Mouse (Mus musculus): ENCODE measurements around the gene Ly6g5c.
A peak's percentile ranks its signal among the peaks of the same experiment; 100 is the strongest.

Gene Ly6g5c

DNA sequence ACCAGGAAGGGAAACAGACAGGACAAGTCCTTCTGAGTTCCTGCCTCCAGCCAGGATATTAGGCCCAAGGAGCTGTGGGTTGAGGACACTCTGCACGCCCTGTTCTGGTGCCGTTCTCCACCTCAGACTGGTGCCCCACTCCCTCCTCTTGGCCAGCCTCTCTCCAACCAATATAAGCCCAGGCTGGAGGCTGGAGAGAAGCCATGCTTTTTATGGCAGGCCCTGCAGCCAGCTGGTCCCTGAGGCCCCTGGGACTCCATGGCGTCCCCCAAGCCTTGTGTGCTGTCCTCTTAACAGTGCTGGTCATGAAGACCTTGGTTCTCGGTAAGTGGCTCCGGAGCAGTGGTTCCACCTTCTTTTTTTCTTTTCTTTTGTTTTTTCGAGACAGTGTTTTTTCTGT lies at the start of gene Ly6g5c:
Gene Ly6g5c (plus strand): TSS at position 183 of the 400 bp plus-strand sequence.
- DNase-seq (ENCODE audit: low spot score): no peak

DNA sequence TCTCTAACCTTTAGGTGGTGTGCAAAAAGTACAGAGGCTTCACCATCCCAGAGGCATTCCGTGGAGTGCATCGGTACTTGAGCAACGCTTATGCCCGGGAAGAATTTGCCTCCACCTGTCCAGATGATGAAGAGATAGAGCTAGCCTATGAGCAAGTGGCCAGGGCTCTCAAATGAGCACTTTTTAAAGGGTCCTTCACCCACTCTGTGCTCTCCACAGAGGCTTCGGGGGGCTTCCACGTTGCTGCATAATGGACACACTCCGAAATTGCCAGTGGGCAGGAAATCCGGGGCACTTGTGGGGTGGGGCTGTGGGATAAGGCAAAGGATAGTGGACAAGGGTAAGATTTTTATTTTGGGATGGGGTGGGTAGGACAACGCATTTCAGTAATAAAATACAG lies 49.8 kb upstream of the Ly6g5c start:
- no peak for DNase-seq (ENCODE audit: low spot score)

DNA sequence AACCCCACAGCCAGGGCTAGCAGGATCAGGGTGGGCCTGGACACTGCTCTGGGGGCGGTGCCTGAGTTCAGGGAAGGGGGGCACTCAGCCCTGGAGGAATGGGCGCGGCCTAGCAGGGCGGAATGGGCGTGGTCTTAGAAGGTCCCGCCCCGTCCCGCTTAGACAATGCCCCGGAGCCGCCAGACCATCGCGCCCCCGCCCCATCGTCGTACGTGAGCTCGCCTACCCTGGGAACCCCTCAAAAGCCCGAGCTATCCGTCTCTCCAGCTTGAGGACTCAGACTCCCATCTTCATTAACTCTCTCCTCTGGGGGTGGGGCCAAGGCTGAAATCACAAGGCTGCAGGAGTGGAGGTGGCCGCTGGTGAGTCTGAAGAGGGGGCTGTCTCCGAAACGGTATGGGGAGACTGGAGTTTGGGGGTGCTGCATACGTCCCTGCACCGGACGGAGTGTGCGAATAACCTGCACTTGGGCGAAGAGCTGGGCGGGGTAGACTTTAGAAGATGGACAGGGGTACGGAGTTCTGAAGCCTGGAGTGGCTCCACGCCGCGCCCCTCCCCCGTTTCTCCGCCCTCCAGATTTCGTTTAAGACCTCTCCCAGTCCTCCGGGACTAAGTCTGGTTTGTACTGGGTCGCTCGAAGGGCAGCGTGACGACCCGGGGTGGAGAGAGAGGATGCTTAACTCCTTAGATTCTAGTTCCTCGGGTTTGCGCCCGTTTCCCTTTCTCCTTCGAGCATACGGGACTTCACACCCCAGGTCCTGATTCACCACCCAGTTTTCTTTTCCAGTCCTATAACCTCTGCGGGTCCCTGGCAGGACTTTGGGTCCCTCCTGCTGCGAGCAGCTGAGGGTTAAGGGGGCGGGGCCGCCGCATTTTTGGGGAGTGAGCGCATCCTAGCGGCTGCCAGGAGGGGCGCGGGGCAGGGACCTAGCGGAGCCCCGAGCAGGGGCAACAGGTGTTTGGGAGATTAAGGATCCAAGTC lies 48.9 kb upstream of the Ly6g5c start, which contains the start of gene Ddah2:
Gene Ddah2 (plus strand): TSS at position 125 of the 982 bp plus-strand sequence.
- peak; percentile 71 for DNase-seq (ENCODE audit: low spot score)

DNA sequence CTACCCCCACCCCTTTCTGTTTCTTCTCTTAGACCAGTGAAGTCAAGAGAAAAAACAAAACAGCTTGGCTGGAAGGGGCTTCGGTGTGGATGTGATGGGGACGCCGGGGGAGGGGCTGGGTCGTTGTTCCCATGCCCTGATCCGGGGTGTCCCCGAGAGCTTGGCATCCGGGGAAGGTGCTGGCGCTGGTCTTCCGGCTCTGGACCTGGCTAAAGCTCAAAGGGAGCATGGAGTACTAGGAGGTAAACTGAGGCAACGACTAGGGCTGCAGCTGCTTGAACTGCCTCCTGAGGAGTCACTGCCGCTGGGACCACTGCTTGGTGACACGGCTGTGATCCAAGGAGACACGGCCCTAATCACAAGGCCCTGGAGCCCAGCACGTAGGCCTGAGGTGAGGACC lies 48.0 kb upstream of the Ly6g5c start:
- no peak for DNase-seq (ENCODE audit: low spot score)

DNA sequence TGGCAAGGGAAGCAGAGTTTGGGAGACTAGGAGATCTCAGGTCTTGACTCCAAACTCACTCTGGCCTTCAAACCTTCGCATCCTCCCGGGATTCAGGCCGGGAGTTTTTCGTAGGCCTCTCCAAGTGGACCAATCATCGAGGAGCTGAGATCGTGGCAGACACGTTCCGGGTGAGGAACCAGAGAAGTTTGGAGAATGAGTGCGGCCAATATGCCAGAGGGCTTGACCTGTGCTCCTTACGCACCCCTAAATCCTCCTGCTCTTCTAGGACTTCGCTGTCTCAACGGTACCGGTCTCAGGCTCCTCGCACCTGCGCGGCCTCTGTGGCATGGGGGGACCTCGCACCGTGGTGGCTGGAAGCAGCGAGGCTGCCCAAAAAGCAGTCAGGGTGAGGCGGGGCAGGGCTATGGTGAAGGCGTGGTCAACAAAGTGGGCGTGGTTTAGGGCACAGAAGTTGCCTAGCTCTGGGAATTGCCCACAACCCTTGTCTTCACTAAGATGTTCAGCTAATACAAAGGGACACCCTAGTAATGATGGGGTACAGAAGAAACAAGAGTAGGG lies 47.3 kb upstream of the Ly6g5c start:
- DNase-seq (ENCODE audit: low spot score): peak; percentile 49

DNA sequence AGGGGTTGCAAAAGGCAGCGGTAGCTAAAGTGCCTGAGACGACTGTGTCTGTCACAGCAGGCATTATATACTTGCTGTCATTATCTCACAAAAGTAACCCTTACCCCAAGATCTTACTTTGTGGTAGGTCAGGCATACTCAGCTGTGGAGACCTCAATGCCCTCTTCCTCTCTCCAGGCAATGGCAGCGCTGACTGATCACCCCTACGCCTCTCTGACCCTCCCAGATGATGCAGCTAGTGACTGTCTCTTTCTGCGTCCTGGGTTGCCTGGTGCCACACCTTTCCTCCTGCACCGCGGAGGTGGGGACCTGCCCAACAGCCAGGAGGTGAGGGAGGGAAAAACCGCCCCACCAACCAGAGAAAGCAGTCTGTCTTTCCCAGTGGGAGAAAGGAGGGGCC lies 46.8 kb upstream of the Ly6g5c start:
- DNase-seq (ENCODE audit: low spot score): no peak

DNA sequence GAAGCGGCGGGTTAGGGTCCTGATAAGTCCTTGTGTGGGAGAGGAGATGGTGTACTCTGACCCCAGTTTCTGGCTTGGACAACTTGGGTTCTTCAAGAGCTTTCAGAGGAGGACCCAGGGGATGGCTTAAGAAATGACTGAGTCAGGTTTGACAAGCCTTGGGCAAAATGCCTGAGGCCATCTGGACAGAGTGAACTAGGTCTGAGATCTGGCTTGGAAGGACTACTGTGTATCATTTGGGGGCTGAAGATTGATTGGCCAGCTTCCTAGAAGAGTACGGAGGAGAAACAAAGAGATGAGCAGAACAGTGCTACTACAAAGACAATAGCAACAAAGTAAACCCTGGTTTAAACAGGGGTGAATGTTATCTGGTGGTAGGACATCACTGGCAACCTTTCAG lies 44.6 kb upstream of the Ly6g5c start:
- DNase-seq (ENCODE audit: low spot score): no peak

DNA sequence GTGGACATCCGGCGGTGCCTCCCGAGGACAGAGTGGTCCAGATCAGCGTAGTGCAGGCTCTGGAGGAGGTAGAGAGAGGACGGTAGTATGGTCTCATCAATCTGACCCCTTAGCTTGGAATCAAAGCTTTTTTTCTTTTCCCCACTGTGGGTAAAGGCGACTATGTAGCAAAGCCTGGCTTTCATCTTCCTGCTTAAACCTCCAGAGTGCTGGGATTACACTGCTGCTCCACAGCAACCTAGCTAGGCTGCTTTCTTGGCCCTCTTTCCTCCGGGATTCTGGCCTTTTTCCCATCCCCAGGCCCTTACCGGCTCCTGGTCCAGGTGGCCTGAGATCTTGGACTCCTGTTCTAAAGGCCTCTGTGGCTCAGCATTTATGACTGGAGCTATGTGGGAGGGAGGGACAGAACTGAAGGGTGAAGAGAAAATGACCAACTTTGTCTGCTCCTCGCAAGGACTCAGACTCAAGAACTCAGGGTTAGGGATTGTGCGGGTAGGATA lies 43.7 kb upstream of the Ly6g5c start:
- no peak for DNase-seq (ENCODE audit: low spot score)

DNA sequence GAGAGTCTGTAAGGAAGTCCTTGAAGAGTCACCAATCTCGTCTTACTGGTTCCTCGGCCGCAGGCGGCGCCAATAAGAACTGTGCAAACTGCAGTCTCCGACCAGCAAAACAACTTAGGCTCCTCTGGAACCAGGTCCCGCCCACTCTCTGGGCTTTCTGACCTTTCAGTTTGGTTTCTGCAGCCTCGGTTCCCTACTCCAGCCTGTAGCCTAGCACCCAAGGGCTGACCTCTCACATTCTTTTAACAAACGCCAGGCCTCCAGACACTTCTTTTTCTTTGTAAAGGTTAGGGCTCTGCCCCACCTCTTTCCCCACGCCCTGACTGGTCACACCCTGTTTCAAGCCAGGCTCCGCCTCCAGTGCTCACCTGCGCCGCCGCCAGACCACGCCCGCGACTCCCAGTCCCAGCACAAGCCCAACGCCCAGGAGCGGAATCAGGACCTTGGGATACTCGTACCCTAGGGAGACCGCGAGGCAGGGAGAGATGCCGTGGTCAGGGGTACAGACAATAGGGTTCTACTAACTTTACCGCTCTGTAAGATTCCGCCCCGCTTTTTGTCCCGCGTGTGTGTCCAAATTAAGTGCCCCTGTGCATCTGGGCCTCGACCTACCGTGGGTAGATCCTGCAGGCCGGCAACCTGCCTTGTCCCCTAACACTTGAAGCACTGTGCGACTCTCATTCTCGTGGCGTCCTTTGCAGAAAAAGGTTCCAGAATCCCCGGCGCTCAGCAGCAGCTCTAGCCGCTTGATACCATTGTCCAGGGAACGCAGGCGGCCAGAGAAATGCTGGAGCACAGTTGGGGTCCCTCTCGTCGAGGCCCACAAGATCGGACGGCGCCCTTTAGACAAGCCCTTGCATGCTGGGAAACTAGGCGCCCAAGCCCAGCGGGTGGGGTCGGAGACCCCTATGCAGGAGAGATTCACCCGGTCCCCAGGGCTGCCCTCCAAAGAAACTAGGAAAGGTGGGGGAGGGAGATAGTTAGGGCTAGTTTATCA lies 42.8 kb upstream of the Ly6g5c start, which contains the start of gene Ly6g6c:
Gene Ly6g6c (plus strand): TSS at position 438 of the 997 bp plus-strand sequence.
- no peak for DNase-seq (ENCODE audit: low spot score)

DNA sequence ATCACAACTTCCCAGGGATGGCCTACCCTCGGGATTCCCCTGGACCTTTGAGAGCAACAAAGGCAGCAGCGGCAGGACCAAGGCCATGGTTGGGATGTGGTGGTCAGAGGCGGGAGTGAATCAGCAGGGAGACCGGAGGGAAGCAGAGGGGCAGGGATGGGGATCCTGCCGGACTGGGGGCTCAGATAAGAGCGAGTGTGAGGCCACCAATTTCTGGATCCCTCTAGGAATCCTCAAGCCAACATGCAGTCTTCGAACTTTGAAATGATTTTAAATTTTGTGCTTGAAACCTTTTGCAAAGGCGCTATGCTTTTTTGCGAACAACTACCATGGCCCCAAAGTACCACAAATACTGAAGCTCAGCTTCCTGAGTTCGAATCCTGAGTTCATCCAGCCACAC lies 42.0 kb upstream of the Ly6g5c start, which contains the start of gene Mpig6b:
Gene Mpig6b (minus strand): TSS at position 101 of the 400 bp plus-strand sequence.
- no peak for DNase-seq (ENCODE audit: low spot score)

DNA sequence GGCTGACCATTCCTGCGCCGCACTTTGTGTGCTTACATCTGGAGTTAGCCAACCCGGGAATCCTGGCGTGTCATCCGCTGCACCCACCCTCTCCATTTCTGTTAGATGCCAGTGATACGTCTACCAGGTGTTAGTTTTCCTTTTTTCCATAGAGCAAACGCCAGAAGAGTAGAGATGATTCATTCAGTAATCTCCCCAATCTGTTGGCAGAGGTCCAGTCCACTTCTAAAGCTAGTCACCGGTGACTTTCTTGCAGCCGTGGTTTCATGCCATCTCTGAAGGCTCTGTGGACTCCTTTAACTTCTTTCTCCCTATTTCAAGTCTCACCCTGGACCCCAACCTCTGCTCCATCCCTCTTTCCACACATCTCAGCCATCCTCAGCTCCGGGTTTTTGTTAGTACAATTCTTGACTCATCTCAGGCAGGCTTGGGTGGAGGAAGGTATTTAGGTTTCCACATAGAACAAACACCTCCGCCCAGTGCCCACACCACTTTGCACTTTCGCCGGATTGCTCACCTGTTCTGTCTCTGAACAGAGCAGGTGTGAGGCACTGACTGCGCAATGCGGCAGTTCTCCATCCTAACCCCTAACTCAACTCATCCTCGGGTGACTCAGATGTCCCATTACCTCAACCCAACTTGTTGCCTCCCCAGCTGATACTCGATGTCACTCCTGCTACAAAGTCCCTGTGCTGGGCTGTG lies 39.7 kb upstream of the Ly6g5c start:
- no peak for DNase-seq (ENCODE audit: low spot score)

DNA sequence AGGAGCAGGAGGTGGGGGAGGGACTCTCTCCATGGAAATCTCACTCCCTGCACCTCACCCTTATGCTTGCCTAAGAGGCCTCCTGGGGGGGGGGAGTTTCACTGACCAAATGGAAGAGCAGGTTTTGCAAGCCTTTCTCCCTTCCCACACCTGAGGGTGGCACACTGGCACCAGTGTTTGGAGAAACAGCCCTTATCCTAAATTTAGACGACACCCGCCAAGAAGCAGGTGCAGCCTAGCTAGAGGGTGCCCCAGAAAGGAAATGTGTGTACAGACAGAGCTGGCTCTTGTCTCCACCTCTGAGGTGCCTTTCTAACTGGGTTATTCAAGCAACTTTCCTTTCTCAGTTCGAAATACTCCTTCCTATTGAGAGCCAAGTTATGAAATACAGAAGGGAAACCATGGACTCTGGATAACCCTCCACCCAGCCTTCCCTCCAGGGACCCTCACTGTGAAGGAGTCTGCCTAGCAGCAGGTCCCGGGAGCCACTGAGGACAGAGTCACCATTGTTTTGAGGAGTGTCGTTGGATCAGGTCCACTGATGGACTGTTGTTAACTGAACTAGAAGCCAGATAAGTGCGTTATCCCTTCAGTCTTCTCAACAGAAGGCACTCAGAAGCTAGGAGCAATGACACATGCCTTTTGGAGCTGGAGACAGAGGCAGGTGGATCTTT lies 37.4 kb upstream of the Ly6g5c start:
- no peak for DNase-seq (ENCODE audit: low spot score)

DNA sequence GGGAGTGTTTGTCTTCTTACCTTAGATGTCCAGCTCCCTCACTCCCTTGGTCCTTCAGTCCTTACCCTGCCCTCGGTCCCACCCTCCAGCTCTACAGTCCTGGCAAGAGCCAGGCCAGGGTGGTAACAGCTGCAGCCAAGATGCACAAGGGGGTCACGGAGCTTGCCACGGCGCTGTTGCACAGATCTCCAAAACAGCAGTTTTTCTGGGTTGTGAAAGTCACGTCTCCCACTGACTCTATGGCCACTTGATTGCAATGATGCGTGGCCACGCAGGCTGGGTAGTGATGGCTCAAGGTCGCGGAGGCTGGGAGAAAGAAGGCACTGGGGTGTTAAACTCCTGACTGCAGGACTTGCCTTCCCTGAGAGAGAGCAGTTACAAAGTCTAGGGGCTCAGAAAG lies 36.6 kb upstream of the Ly6g5c start:
- DNase-seq (ENCODE audit: low spot score): no peak

DNA sequence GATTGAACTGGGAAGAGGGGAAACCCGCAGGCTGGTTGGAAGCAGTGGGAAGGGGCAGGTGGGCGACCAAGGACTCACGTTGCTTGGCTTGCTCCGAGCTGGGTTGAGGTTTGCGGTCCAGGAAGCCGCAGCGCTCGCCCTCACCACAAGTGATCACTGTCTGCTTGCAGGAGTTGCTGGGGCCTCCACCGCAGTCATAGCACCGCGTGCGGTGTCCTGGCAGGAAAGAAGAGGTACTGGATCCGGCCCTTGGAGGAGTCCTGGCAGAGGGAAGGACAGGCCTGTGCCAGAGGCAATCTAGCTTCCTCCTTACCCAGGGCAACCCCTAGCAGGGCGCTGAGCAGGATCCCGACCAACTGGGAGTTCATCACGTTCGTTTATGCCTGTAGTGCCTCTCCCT lies 34.0 kb upstream of the Ly6g5c start:
- no peak for DNase-seq (ENCODE audit: low spot score)

DNA sequence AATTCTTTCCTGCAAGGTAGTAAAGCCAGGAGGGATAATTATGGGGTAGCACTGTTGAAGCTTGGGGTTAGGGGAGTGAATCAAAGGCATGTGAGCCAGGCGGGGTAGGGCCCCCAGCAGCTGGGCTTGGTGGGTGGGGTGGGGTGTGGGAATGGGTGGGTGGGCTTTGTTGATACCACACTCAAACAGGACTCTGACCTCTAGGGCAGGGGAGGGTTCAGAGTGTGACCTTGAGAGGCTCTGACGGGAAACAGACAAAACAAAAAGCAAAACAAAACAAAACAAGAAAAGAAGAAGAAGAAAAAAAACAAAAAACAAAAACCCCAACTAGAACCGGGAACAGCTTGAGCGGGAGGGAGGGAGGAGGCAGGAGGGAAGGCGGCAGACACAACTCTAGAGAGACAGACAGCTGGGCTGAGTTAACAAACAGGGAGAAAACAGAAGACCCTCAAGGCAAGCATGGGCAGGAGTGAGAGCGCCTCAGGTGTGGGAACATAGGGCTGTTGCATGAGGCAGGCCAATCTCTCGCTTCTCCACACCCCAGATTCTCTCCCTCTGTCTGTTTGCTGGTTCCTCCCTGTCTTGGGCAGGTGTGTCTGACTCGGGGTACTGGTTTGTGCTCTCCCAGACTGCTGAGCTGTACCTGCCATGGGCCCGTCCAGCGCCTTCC lies 31.4 kb upstream of the Ly6g5c start, which contains the start of gene Ly6g6e:
Gene Ly6g6e (plus strand): TSS at position 396 of the 670 bp plus-strand sequence.
- no peak for DNase-seq (ENCODE audit: low spot score)

DNA sequence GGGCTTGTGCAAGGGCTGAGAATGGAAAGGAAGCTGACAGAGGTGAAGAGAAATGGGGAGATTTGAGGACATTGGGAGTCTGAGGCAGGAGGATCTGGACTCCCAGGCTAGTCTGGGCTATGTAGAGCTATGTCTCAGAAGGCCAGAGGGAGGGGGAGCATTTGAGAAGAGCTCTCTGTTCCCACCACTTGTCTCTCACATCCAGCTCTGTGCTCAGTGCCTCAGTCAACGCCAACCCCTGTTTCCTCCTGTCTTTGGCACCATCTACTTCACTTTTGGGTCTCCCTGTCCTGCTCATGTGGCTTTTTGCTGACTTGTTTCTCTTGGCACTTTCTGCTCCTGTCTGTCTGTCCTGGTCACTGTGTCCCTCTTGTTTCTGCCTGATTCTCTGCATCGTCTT lies 30.8 kb upstream of the Ly6g5c start:
- DNase-seq (ENCODE audit: low spot score): no peak

DNA sequence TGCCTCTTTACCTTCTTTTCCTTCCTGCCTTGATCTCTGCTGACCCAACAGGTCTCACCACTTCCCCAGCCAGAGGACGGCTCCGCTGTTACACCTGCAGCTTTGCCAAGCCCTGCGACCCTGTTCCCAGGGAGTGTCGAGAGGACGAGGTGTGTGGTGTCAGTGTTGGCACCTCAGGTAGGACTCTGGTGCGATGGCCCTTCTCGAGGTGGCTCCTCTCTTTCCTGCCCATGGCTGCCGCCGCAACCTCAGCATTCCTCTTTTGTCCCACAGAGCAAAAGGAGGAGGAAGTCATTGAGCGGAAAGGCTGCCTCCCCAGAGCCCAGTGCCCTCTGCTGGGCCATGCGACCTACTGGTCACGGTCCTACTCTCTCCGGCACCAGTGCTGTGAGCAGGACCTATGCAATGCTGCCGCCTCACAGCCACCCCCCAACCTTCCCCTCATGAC lies 30.3 kb upstream of the Ly6g5c start, which contains the start of gene Ly6g6d:
Gene Ly6g6d (minus strand): TSS at position 280 of the 448 bp plus-strand sequence.
- no peak for DNase-seq (ENCODE audit: low spot score)

DNA sequence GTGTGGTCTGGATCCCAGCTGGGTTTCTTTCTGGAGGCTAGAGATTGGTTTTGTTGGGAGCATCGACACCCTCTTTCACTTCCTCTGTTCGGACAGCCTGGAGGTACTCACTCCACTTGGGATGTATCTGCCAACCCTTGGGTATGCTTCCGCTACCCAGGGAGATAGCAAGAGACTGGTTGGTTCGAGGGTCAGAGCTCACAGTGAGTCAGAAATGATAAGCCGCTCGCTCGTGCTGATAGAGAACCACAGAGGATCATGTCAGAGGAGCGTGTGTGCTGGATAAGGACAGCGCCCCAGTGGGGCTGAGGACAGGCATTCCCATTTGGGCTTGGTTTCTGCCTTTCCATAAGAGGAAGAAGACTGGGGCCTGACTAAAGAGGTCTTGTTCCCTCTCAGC lies 28.3 kb upstream of the Ly6g5c start:
- peak; percentile 80 for DNase-seq (ENCODE audit: low spot score)

DNA sequence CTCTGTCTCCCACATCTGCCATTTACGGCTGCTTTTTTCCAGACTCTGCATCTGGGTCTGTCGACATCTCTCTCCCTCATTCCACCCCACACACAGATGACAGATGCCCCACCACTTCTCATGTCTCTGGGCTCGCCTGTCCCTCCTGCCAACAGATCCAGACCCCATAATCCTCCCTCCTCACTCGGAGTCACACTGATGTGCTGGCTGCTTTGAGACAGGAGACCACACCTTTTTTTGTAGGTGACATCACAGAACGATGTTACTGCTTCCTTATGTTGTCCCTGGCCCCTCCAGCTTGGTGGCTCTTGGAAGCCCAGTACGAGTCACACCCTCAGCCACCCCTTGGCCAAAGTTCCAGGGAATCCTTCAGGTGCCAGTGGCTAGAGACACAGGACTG lies 27.8 kb upstream of the Ly6g5c start:
- DNase-seq (ENCODE audit: low spot score): peak; percentile 45

DNA sequence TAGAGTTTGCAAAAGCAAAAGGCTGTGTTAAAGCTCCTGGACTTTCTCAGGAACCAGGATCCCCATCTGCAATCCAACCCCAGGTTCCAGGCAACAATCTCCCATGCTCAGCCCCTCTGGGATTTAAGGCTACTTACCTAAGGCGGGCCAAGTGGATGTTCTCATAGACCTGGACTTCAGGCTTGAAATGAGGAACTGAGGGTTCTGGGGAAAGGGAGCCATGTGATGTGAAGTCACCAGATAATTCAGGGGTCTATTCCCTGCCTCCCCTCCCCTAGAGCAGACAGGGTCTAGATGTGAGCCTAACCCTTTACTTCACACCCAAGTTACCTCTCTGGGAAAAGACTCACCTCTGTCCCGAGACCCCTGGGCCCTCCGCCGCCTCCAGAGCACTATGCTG lies 27.4 kb upstream of the Ly6g5c start:
- DNase-seq (ENCODE audit: low spot score): no peak
